25 mouse cellular contexts compared by ENCODE assay signal in genomic region chr2:58548943-58549342, GRCm38 (mm10). TPM values are rescaled to one million over a fixed set of nuclear protein-coding genes. Genes with fewer than 3 reads are reported as not detected.
"Had no signal": no experiment of that assay in that cellular context is flagged by ENCODE, and none has a peak within 500 bp of the region (broad histone marks: within the 10 kb centered on the region; RNA-seq: fewer than 3 reads in every experiment).

No protein-coding gene starts in this region.

- H3K9ac ChIP-seq: heart, embryonic 15.5 days; hindbrain, embryonic 13.5 days; hindbrain, embryonic 15.5 days; kidney, embryonic 15.5 days; limb, embryonic 13.5 days; limb, embryonic 15.5 days; liver, embryonic 13.5 days had no signal

- H3K9me3 ChIP-seq: heart, embryonic 13.5 days; heart, embryonic 15.5 days; hindbrain, embryonic 13.5 days; hindbrain, embryonic 15.5 days; kidney, embryonic 15.5 days; limb, embryonic 13.5 days; limb, embryonic 15.5 days; liver, embryonic 13.5 days had no signal

- ATAC-seq: hindbrain, postnatal 0 days had no signal

- H3K27ac ChIP-seq: heart, adult 2 months; heart, embryonic 15.5 days; hindbrain, embryonic 13.5 days; hindbrain, embryonic 15.5 days; hindbrain, postnatal 0 days; kidney, embryonic 15.5 days; kidney, postnatal 0 days; limb, embryonic 13.5 days; limb, embryonic 15.5 days; liver, embryonic 13.5 days had no signal

- H3K27me3 ChIP-seq: heart, embryonic 13.5 days; heart, embryonic 15.5 days; hindbrain, embryonic 13.5 days; hindbrain, embryonic 15.5 days; kidney, embryonic 15.5 days; limb, embryonic 13.5 days; limb, embryonic 15.5 days; liver, embryonic 13.5 days had no signal

- DNase-seq: gastrocnemius, postnatal 14 days; gastrocnemius, postnatal 36 days; heart, adult 11 months; heart, adult 2 months; heart, postnatal 14 days; heart, postnatal 36 days; kidney, adult 11 months; kidney, adult 2 months; kidney, adult 9 months; kidney, postnatal 14 days; kidney, postnatal 36 days; layer of hippocampus, adult 9-11 months; layer of hippocampus, postnatal 36 days; left cerebral cortex, postnatal 4 days; liver, embryonic 13.5 days had no signal

- H3K36me3 ChIP-seq: heart, embryonic 13.5 days; heart, embryonic 15.5 days; hindbrain, embryonic 13.5 days; hindbrain, embryonic 15.5 days; kidney, embryonic 15.5 days; limb, embryonic 13.5 days; limb, embryonic 15.5 days; liver, embryonic 13.5 days had no signal

- H3K4me2 ChIP-seq: heart, embryonic 15.5 days; hindbrain, embryonic 13.5 days; hindbrain, embryonic 15.5 days; kidney, embryonic 15.5 days; limb, embryonic 13.5 days; limb, embryonic 15.5 days; liver, embryonic 13.5 days had no signal

- H3K4me3 ChIP-seq: heart, adult 2 months; heart, embryonic 13.5 days; heart, embryonic 15.5 days; hindbrain, embryonic 13.5 days; hindbrain, embryonic 15.5 days; kidney, embryonic 15.5 days; limb, embryonic 13.5 days; limb, embryonic 15.5 days; liver, embryonic 13.5 days had no signal

RNA-seq across cellular contexts. Expression of gene Upp2, which starts 18.2 kb away (rescaled TPM):
- total RNA-seq: hematopoietic stem cell, adult 5-6 weeks had no signal
